Mouse (Mus musculus) CH12.LX (cell line): ENCODE data around the gene Thap8. TPM values are rescaled to one million over a fixed set of nuclear protein-coding genes. Genes with fewer than 3 reads are reported as not detected.

ENCODE experiments used
- DNase-seq: peaks from one replicate; pipeline ENCODE4 v3.0.0-alpha.2; 2013; ENCODE audit errors: extremely low read depth
- H3K27ac ChIP-seq: 2 replicates; pipeline ENCODE4 v1.5.1; 2012; ENCODE audit warnings: low read depth, mild to moderate bottlenecking, control low read depth, moderate library complexity; ENCODE audit not compliant: insufficient read depth
- H3K27me3 ChIP-seq: replicated peaks from 2 replicates; pipeline ENCODE3; 2012; ENCODE audit warnings: inconsistent platforms
- H3K36me3 ChIP-seq, 2 experiments: replicated peaks in 1 of 2; 2 replicates each; pipeline versions ENCODE3 to v1.6.1; 2012; ENCODE audit warnings: inconsistent platforms in 1 of 2, low read length in 1 of 2, mild to moderate bottlenecking in 1 of 2, mixed read lengths in 1 of 2, moderate library complexity in 1 of 2; ENCODE audit not compliant: control insufficient read depth in 1 of 2, insufficient read depth in 1 of 2
- H3K4me1 ChIP-seq, 2 experiments: 2 replicates each; pipeline ENCODE4 v1.6.1; 2012; ENCODE audit warnings: inconsistent platforms in 1 of 2, moderate library complexity in 1 of 2; ENCODE audit not compliant: insufficient read depth in 2 of 2, control insufficient read depth in 1 of 2
- H3K4me2 ChIP-seq: 2 replicates; pipeline ENCODE4 v1.6.1; 2012; ENCODE audit warnings: low read depth, mild to moderate bottlenecking, control low read depth; ENCODE audit not compliant: poor library complexity, insufficient read depth, severe bottlenecking
- H3K4me3 ChIP-seq, 3 experiments: fragments of 150-350 bp in 1 of 3; sonication (generic) in 1 of 3; replicated peaks in 1 of 3; 2 replicates each; pipeline versions ENCODE3 to v1.5.1; 2011 to 2012; ENCODE audit warnings: low read depth in 2 of 3, low read length in 2 of 3, mild to moderate bottlenecking in 2 of 3, moderate library complexity in 2 of 3, control low read depth in 1 of 3, improper control_type of control experiment in 1 of 3, inconsistent platforms in 1 of 3, mixed read lengths in 1 of 3; ENCODE audit not compliant: poor library complexity in 1 of 3
- H3K79me2 ChIP-seq: replicated peaks from 2 replicates; pipeline ENCODE4 v1.6.1; 2012; ENCODE audit warnings: mild to moderate bottlenecking, moderate library complexity; ENCODE audit not compliant: control insufficient read depth, poor library complexity, insufficient read depth, severe bottlenecking; ENCODE audit errors: extremely low read depth
- H3K9ac ChIP-seq: 2 replicates; pipeline ENCODE4 v1.6.1; 2012; ENCODE audit warnings: low read depth, mild to moderate bottlenecking, control low read depth, moderate library complexity; ENCODE audit not compliant: insufficient read depth
- H3K9me3 ChIP-seq: replicated peaks from 2 replicates; pipeline ENCODE3; 2012; ENCODE audit warnings: low read length, inconsistent platforms, mixed read lengths
- BHLHE40 ChIP-seq: IDR thresholded peaks from 2 replicates; pipeline ENCODE4 v1.6.1; 2011; ENCODE audit warnings: mild to moderate bottlenecking, low read depth, low read length, improper control_type of control experiment
- CHD1 ChIP-seq: IDR thresholded peaks from 2 replicates; pipeline ENCODE4 v1.6.1; 2012; ENCODE audit warnings: low read depth, low read length, improper control_type of control experiment, inconsistent platforms
- EP300 ChIP-seq: IDR thresholded peaks from 2 replicates; pipeline ENCODE4 v1.6.1; 2011; ENCODE audit warnings: low read length, improper control_type of control experiment
- ETS1 ChIP-seq: conservative IDR thresholded peaks from 2 replicates; pipeline ENCODE4 v1.6.1; 2012; ENCODE audit warnings: low read depth, mild to moderate bottlenecking, inconsistent platforms, low read length, improper control_type of control experiment, moderate library complexity
- GABPA ChIP-seq: IDR thresholded peaks from 2 replicates; pipeline ENCODE4 v1.6.1; 2012; ENCODE audit warnings: low read depth, low read length, improper control_type of control experiment, inconsistent platforms; ENCODE audit not compliant: insufficient replicate concordance
- JUN ChIP-seq: IDR thresholded peaks from 2 replicates; pipeline ENCODE4 v1.6.1; 2011; ENCODE audit warnings: low read depth, mild to moderate bottlenecking, low read length, improper control_type of control experiment, moderate library complexity; ENCODE audit not compliant: insufficient read depth
- JUND ChIP-seq: conservative IDR thresholded peaks from 2 replicates; pipeline ENCODE4 v1.6.1; 2011; ENCODE audit warnings: low read depth, low read length, improper control_type of control experiment
- MAFK ChIP-seq: IDR thresholded peaks from 2 replicates; pipeline ENCODE4 v1.6.1; 2011; ENCODE audit warnings: low read length, improper control_type of control experiment; ENCODE audit not compliant: insufficient replicate concordance
- MAZ ChIP-seq: IDR thresholded peaks from 2 replicates; pipeline ENCODE4 v1.6.1; 2012; ENCODE audit warnings: low read depth, mild to moderate bottlenecking, inconsistent platforms, low read length, improper control_type of control experiment, moderate library complexity
- MXI1 ChIP-seq: IDR thresholded peaks from 2 replicates; pipeline ENCODE4 v1.6.1; 2011; ENCODE audit warnings: mild to moderate bottlenecking, low read depth, low read length, improper control_type of control experiment
- MYC ChIP-seq: IDR thresholded peaks from 2 replicates; pipeline ENCODE4 v1.6.1; 2011; ENCODE audit warnings: low read depth, mild to moderate bottlenecking, improper control_type of control experiment, low read length
- NELFE ChIP-seq: IDR thresholded peaks from 2 replicates; pipeline ENCODE4 v1.6.1; 2011; ENCODE audit warnings: low read depth, low read length, improper control_type of control experiment
- PAX5 ChIP-seq: IDR thresholded peaks from 2 replicates; pipeline ENCODE4 v1.6.1; 2012; ENCODE audit warnings: low read length, inconsistent platforms, mixed read lengths
- POLR2A ChIP-seq: IDR thresholded peaks from 2 replicates; pipeline ENCODE4 v1.6.1; 2011; ENCODE audit warnings: low read depth, mild to moderate bottlenecking, improper control_type of control experiment, low read length
- POLR2AphosphoS2 ChIP-seq: IDR thresholded peaks from 2 replicates; pipeline ENCODE4 v1.6.1; 2011; ENCODE audit warnings: low read depth, low read length, improper control_type of control experiment
- RAD21 ChIP-seq: IDR thresholded peaks from 2 replicates; pipeline ENCODE4 v1.6.1; 2011; ENCODE audit warnings: low read depth, mild to moderate bottlenecking, low read length, improper control_type of control experiment, moderate library complexity
- RCOR1 ChIP-seq: conservative IDR thresholded peaks from 2 replicates; pipeline ENCODE4 v1.6.1; 2012; ENCODE audit warnings: low read depth, mild to moderate bottlenecking, inconsistent platforms, low read length, improper control_type of control experiment
- SIN3A ChIP-seq: IDR thresholded peaks from 2 replicates; pipeline ENCODE4 v1.6.1; 2012; ENCODE audit warnings: low read length, improper control_type of control experiment, inconsistent platforms
- SMC3 ChIP-seq: IDR thresholded peaks from 2 replicates; pipeline ENCODE4 v1.6.1; 2011; ENCODE audit warnings: low read depth, low read length, improper control_type of control experiment
- TBP ChIP-seq: conservative IDR thresholded peaks from 2 replicates; pipeline ENCODE4 v1.6.1; 2011; ENCODE audit warnings: low read depth, low read length, improper control_type of control experiment
- TCF12 ChIP-seq: IDR thresholded peaks from 2 replicates; pipeline ENCODE4 v1.6.1; 2014; ENCODE audit warnings: low read depth, mild to moderate bottlenecking, inconsistent platforms, low read length, improper control_type of control experiment
- USF1 ChIP-seq: IDR thresholded peaks from 2 replicates; pipeline ENCODE4 v1.6.1; 2014; ENCODE audit warnings: low read depth, mild to moderate bottlenecking, inconsistent platforms, low read length, improper control_type of control experiment
- USF2 ChIP-seq: conservative IDR thresholded peaks from 2 replicates; pipeline ENCODE4 v1.6.1; 2011; ENCODE audit warnings: low read depth, low read length, improper control_type of control experiment
- ZC3H11A ChIP-seq: IDR thresholded peaks from 2 replicates; pipeline ENCODE4 v1.6.1; 2012; ENCODE audit warnings: low read depth, mild to moderate bottlenecking, inconsistent platforms, low read length, improper control_type of control experiment
- ZMIZ1 ChIP-seq: IDR thresholded peaks from 2 replicates; pipeline ENCODE4 v1.6.1; 2012; ENCODE audit warnings: low read depth, mild to moderate bottlenecking, inconsistent platforms, low read length, improper control_type of control experiment
- dilution Hi-C: fragments of 300-500 bp; cut with MboI; formaldehyde crosslinking; loops from 2 replicates; pipeline ENCODE4 v1.14.3; 2020; ENCODE audit warnings: low sequenced_read_pairs; ENCODE audit not compliant: extremely low pct_unique_long_range_greater_than_20kb, extremely low pct_ligation_motif_present
- in situ Hi-C: fragments of 300-500 bp; cut with MboI; formaldehyde crosslinking; loops from 3 replicates; pipeline ENCODE4 v1.14.3; 2019; ENCODE audit warnings: low sequenced_read_pairs, low pct_ligation_motif_present, low pct_unique_long_range_greater_than_20kb, mixed read lengths
- polyA plus RNA-seq: library from polyadenylated mRNA; unstranded; fragments of >175 nt; gene quantifications from 2 replicates; pipeline ENCODE4 v1.2.1, GENCODE M21; 2012; ENCODE audit warnings: low read depth; ENCODE audit not compliant: insufficient read length
- total RNA-seq, 2 experiments: library from RNA; depleted of rRNA; stranded (reverse); fragments of 300-350 nt in 1 of 2; fragments of >200 nt in 1 of 2; gene quantifications; 2 replicates each; pipeline ENCODE4 v1.2.3; 2012 to 2014

Gene Thap8
- total and polyA plus RNA-seq, 3 experiments = 0.23 to 0.38 TPM; not detected in 1

DNA sequence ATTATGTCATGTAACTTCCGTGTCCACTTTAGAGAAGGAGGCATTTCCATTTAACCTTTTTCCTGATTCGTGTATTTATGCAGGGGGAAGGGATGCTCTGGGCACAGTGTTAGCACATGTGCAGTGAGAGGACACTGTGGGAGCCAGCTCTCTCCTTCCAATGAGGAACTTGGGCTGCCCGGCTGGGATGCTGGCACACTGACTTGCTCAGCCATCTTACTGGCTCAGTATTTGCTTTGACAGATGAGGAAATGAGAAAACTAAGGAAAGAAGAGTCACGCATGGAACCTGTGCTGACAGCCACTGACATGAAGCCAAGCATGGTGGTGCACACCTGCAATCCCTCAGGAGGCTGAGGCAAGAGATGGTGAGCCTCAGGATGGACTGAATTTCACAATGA lies 10.3 kb upstream of the Thap8 start:
- no peak for DNase-seq
- no peaks in the 10 kb centered on the region for H3K27me3 ChIP-seq
- no peaks in the 10 kb centered on the region for H3K9me3 ChIP-seq
- H3K27ac ChIP-seq = no peak overlapping the region
- no peak overlapping the region for H3K9ac ChIP-seq
- no peak overlapping the region for H3K4me3 ChIP-seq
- in situ Hi-C loops (no loop called here), dilution Hi-C loops (no loop called here)
- peaks cover 58 to 90% of the 10 kb centered on the region in 2 experiments for H3K36me3 ChIP-seq
- H3K4me2 ChIP-seq = no peak overlapping the region
- peaks cover 0 to 8% of the 10 kb centered on the region in 2 experiments; a peak in 2 of 4 replicates for H3K4me1 ChIP-seq
- H3K79me2 ChIP-seq = no peaks in the 10 kb centered on the region
- TF ChIP-seq JUN = no peak
- TF ChIP-seq JUND = no peak
- no peak for TF ChIP-seq NELFE
- no peak for TF ChIP-seq MXI1
- no peak for TF ChIP-seq RAD21
- no peak for TF ChIP-seq ZC3H11A
- TF ChIP-seq EP300 = no peak
- TF ChIP-seq, all 38 proteins: peak for 0

DNA sequence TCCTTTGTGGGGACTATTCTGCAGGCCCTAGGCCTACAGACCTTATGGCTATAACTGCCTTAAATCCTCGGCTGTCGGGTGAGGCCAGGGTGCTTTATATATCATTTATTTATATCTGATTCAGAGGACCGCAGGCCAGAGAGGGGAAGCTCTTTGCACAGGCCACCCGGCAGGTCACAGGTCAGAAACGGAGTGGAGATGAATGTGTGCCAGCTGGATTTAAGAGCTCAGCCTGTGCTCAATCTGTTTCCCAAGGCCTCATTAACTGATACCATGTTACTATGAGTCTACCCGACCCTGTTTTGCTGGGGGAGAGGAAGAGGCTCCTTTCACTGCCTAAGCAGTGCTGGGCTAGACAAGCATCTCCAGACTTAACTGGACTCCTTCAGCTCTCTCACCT lies 5.5 kb upstream of the Thap8 start:
- peaks cover 0 to 29% of the 10 kb centered on the region in 2 experiments; a peak in 2 of 4 replicates for H3K4me1 ChIP-seq
- dilution Hi-C loops = no loop called here
- no peak for TF ChIP-seq TBP
- no peak for TF ChIP-seq MXI1
- TF ChIP-seq CHD1 = no peak
- TF ChIP-seq MAZ = no peak
- no peak for TF ChIP-seq RAD21
- TF ChIP-seq GABPA = no peak
- no peak for TF ChIP-seq MAFK
- TF ChIP-seq USF2 = no peak
- no peak for TF ChIP-seq ZMIZ1
- no peak for TF ChIP-seq POLR2A
- TF ChIP-seq BHLHE40 = no peak
- TF ChIP-seq ETS1 = no peak
- TF ChIP-seq POLR2AphosphoS2 = no peak
- no peak for TF ChIP-seq SMC3
- no peak for TF ChIP-seq TCF12
- TF ChIP-seq RCOR1 = no peak
- TF ChIP-seq USF1 = no peak
- TF ChIP-seq PAX5 = no peak
- no peak for TF ChIP-seq SIN3A
- no peak for TF ChIP-seq MYC
- H3K27me3 ChIP-seq = no peaks in the 10 kb centered on the region
- no peaks in the 10 kb centered on the region for H3K9me3 ChIP-seq
- no peak overlapping the region for H3K4me3 ChIP-seq
- H3K36me3 ChIP-seq = peaks cover 29 to 67% of the 10 kb centered on the region in 2 experiments
- H3K27ac ChIP-seq = no peak overlapping the region
- H3K4me2 ChIP-seq = no peak overlapping the region
- H3K79me2 ChIP-seq = peaks cover 5% of the 10 kb centered on the region; the same call in 1 of the 2 replicates
- no peak overlapping the region for H3K9ac ChIP-seq
- in situ Hi-C loops = no loop called here
- DNase-seq = no peak
